Mouse (Mus musculus): ENCODE data around the gene Slc25a44.

Slc25a44 gene

DNA sequence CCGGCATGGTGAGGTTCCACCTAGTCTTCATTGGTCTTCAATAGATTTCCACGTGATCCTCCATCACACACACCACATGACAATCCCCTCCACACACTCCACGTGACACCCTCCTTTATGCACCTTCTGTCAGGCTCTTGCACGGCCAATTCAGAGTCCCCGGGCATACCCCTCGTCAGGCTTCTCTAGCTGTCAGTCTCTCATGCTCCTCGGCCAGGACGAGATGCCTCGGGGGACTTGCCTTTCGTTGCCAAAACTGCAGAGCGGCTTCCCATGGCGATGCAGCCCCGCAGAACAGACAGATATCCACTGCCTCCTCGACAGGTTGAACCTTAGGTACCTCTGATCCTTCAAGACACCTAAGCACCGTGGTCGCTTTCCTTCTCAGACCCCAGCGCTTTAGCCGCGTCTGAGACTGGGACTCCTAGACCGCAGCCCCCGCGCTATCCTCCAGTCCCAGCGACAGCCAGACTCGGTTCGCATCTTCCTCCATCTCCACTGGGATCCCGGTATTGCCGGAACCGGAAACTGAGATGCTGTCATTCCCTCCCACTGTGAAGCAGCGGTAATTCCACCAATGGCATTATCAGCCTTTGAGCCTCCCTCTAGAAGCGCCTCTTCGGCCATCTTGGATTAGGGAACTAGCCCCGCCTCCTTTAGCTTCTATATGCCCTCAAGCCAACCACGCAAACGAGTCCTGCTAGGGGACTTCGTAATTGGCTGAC is at the start of gene Slc25a44:
Gene Slc25a44 (minus strand): TSS at position 535 of the 725 bp plus-strand sequence.
- DNase-seq (ENCODE audit: low spot score), result peak; percentile 99

DNA sequence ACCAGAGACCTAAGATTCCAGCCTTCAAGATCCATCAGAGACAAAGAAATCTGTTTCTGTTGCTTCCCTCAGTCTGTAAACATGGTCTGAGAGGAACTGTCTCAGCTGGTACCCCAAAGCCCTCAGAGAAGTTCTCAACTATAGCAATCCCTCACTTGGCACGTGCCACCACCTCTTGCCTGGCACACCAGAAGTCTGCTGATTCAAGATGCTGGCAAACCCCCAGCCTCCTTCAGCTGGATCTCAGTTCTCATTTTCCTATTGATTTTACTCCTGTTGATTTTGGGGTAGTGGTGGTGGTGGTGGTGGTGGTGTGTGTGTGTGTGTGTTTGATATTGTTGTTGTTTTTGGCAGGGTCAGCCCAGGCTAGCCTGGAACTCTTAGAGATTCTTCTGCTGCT is 48.6 kb upstream of the Slc25a44 start:
- no peak for DNase-seq (ENCODE audit: low spot score)

DNA sequence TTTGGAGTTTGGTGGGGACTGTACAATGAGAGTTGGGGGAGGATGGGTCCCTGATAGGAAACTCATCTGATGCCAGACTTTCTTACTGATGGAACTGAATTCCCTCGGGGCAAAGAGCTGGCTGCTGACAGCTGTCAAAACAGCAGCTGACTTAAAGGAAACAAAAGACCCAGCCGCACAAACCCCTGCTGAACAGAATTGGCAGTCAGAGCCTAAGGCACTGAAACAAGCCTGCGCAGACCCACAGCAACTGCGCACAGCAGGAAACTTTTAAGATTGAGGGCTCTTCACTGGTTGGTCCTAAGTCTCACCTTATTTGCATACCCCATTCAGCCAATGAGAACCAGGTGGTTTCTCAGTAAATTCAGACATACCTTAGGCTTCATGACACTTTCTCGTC is 48.1 kb upstream of the Slc25a44 start:
- DNase-seq (ENCODE audit: low spot score), result peak; percentile 68

DNA sequence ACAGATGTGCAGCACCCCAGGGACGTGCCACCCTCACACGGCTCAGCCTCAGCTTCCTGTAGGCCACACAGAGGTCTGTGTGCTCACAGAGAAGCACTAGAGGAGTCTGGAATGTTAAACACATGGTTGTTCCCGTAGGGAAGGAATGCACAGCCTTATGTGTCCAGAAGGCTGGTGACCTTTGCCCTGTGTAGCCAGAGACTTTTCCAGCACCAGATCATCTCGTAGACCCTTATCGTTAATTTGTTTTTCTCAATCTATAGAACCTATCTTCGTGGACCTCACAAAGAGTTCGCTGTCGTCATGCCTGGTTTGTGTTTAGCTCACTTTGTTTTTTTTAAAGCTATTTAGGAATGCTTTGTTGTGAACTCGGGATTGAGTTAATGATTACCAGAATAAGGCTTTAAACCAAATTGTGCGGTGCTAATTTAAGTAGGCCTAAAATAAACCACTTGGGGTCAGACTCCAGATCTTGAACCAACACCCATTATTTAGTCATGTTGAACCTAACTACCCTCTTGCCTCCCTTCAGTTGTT is 46.1 kb upstream of the Slc25a44 start:
- peak; percentile 54 for DNase-seq (ENCODE audit: low spot score)

DNA sequence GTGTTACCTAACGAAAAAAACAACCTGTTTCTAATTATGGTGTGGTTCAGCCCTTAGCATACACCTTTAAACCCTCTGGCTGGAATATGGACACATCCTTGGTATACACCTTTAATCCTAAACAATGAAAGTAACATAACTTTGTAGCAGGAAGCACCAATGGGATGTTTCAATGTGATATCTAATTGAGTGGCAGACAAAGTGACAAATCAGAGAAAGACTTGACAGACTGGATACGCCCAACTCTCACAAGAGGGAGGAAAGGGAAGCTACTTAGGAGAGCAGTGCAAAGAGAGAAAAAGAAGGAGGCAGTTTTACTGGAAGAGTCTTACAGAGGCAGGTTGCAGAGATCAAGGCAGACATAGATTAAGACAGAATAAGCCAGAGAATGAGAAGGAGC is 44.5 kb upstream of the Slc25a44 start:
- no peak for DNase-seq (ENCODE audit: low spot score)

DNA sequence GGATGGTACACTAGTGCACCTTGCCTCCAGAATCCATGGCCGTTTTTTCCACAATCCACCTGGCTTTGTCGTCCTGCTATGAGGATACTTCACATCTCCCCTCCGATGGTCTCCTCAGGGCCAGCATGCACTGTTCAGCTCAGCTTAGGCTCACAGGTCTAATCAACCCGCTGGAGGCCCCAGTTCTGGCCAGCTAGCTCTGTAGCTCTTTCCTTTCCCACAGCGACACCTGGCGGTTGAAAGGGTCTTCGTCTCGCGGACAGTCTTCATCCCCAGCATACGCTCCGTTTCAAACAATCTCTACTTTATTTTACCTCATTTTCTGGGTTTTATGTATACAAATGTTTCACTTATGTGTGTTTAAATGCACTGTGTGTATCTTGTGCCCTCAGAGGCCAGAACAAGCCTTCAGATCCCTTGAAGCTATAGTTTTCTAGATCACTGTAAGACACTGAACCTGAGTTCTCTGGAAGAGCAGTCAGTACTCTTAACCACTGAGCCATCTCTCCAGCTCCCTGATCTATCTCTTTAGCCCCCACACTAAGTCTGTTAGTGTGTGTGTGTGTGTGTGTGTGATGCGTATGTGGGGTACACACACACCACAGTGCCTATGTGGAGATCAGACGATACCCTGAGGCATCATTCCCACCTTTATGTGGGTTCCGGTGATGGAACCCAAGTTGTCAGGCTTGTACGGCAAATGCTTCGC is 42.3 kb upstream of the Slc25a44 start:
- peak; percentile 94 for DNase-seq (ENCODE audit: low spot score)

DNA sequence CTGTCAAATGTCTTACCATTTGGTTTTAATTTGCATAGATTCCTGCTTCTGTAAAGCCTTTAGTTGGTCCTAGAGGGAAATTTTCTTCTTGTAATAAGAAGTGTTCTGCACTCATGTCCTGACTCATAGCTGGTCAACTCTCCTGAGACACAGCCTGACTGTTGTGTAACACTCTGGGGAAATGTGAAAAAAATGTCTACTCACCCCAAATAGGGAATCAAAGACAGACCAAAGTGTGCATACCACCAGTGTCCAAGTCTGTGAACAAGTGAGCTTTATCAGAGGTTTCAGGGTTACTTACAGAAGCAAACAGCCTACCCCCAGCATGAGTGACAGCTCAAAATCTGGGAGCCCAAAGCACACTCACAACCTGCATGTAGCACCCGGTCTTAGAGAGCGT is 40.2 kb upstream of the Slc25a44 start:
- DNase-seq (ENCODE audit: low spot score), result no peak

DNA sequence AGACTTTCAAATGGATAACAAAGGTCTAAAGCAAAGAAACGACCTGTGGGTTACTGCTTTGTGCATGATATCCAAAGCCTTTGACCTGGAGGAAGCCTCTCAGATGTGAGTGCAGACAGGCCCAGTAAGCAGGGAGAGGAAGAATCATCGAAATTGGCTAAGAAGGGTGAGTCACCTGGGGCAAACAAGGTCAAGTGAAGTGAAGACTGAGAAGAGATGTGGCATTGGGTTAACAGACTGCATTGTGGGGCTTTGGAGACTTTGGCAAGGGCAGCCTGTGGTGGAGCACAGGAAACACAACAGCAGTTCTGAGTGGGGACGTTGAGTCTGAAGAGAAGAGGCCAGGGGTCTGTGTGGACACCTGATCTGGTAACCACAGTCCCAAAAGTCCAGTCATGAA is 39.5 kb upstream of the Slc25a44 start:
- no peak for DNase-seq (ENCODE audit: low spot score)

DNA sequence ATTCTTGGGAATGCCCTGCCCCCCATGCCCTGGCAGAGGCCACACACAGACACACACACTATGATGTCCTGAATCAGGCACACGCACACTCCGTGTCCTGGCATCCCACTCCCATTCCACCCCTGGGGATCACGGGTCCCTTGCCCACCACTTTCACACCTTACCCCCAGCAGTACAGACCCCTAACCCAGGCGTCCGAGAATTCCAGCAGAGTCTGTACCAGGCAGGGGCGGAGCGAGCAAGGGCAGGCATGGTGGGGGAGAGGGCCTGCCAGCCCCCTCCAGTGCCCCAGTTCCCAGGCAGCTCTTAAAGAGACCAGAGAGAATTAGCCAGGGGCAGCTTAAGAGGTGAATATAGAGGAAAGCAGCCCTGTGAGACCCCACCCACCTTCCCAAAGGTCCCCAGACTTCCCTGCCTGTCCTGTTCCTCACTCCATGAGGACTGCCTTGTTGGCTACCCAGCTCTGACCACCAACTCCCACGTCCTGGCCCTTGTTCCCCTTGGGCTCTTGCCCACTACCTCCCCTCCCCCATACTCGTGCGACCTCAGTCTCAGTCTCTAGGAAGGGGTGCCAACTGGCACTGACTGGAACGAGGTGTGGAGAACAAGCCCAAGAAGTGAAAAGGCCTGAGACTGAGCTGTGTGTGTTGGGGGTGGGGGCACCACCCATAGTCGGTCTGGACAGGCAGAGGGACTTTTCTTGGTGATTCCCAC is 36.2 kb upstream of the Slc25a44 start, which contains the start of gene Sema4a:
Gene Sema4a (minus strand): TSS at position 200 of the 714 bp plus-strand sequence.
- DNase-seq (ENCODE audit: low spot score), result no peak

DNA sequence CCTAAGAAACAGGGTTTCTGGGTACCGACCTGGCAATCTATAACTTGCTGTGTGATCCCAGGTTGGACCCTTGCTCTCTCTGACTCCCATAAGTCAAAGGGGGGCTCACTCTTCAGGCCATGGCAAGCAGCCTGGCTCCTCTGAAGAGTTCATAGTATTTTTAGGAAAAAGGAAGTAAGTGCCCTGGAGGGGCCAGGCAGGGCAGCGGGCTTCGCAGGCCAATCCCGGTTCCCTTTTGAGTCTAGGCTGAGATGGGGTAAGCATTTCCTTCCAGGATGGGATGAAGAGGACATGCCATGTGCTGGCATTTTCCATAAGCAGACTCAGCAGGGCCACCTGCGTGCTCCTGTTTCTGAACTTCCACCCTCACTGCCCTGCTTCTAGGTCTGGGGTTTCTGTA is 35.1 kb upstream of the Slc25a44 start:
- DNase-seq (ENCODE audit: low spot score), result no peak

DNA sequence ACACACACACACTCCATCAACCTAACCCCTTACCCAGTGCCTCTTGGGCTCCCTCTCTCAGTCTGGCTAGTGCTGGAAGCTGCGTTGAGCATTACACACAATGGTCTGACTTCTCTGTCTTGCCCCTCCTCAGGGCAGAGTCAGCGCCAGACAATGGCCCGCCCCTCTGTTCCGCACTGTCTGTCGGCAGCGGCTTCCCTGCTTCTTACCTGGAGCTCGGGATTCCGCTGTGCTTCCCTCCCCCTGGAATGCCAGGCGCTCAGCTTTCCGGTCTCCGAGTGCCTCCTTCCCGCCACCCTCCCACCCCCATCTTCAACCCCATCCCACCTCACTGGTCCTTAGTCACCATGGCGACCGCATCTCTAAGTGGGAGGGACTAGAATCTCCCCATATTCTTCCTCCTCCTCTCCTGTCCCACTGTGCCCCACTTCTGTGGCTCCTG is 33.9 kb upstream of the Slc25a44 start:
- peak; percentile 42 for DNase-seq (ENCODE audit: low spot score)

DNA sequence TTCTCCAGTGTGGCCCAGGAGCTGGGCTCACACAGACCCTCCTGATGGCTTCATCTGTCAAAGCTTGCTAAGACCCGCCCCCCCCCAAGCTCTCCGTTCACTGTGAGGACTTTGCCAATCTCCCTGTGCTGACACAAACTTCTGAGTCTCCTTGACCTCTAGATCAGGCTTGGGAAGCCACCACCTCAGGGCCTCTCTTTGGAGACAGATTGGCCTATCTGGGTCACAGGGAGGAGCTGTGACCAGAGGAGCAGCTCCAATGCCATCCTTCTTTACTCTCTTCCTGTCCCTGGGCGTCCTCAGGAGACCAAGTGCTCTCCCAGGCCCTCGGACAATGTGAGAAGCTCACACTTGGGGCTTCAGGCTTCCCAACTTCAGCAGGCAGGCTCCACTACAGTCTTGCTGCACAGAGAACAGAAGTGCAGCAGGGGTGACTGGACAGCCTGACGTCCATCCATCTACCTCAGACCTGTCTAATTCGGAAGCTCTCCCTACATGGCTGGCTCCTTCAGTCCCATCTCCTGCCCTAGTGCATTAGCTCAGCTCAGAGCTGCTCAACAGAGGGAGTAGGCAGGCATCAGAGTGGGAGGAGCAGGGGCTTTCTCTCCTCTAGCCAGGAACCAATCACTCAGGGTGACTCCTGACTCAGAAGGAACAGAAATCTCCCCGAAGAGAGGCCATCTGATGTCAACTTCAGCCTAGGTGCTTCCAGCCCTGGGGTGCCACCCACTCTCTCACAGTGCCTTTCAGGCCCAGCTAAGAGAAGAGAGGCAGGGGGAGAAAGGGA is 32.0 kb upstream of the Slc25a44 start:
- DNase-seq (ENCODE audit: low spot score), result no peak

DNA sequence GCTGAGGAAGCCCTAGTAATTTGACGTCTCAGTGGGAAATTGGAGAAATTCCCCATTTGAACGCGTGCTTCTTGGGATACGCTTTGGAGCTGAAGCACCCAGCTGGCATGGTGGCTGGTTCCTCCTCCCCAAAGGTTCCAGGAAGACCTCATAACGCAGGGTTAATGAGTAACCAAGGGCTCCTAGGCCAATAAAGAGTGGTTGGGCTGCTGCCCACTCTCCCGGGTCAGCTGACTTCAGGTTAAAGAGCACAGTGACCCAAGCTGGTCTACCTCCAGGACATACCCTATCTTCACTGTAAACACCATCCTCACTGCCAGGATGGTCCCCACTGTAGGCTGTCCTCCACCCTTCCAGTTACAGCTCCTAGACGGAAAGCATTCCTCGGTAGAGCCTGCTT is 31.4 kb upstream of the Slc25a44 start:
- DNase-seq (ENCODE audit: low spot score), result no peak

DNA sequence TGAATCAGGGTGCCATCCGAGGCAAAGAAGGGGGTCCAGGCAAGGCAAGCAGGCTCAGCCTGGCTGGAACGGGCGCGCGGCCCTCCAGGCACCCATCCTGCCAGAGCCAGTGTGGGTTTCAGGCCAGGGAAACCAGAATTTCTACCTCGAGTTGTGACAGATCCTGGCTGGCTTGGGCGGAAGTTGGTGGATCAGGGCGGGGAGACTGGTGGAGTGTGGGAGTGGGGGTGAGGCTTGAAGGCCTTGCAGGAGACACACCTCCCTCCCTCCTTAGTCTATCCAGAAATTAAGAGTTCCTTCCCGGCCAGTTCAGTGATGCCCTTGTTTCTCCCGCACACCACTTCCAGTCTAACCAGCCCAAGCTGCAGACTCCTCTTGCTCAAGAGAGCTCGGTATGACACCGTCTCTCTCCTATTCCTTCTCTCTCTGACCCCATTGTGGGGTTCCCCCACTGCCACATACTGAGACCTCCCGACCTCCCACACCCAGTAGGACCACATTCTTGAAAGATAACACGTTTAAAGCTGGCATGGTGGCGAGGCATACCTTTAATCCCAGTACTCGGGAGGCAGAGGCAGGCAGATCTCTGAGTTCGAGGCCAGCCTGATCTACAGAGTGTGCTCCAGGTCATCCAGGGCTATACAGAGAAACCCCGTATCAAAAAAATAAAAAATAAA is 30.8 kb upstream of the Slc25a44 start:
- DNase-seq (ENCODE audit: low spot score), result no peak

DNA sequence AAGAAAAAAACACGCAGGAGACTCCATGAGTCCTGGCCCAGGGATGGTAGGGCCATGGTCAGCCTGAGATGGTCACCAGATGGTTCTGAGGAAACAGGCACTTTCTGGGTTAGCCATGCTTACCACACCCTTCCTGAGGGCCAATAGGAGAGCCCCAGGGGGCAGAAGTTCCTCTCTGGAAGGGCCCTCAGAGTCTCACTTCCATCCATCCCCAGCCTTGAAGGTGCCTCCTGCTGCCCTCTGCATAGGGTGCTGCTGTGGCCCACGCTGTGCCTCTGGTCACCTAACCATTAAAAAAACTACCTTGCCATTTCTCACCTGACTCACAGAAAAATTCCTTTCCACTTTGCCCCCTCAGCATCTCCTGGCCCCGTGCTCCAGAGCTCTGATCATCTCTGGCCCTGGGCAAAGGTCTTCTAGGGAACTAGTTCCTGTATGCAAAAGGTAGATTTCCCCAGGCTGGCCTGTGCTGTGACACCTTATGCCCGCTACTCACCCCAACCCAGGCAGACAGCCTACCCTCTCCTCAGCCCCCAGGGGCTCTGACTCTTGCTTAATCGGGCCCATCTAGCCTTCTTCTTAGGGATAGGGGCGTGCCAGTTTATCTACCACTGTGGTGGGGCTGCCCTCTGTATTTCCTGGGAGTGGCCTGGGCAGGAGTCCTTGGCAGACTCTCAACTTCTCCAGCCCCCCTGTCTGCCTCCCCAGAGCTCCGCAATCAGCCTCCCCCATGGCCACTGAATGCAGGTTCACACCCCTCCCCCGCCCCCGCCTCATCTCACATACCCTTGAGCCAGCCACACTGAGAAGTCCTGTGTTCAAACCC is 30.0 kb upstream of the Slc25a44 start:
- no peak for DNase-seq (ENCODE audit: low spot score)

DNA sequence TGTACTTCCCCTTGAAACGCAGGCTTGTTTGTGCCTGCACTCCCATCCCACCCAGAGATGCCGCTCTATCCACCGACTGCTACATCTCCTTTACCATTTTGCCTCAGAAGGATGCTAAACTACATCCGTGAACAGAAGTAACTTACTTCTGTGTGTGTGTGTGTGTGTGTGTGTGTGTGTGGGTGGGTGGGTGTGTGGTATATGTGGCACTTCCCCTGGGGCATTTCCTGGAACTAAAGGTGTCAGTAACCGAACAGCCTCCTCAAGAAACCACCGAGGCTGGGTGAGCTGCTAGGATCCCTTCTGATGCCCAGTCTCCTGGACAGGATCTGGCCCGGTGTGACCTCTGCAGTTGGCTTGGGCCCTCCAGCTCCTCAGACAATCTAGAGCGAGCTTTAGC is 29.0 kb upstream of the Slc25a44 start:
- DNase-seq (ENCODE audit: low spot score), result no peak

DNA sequence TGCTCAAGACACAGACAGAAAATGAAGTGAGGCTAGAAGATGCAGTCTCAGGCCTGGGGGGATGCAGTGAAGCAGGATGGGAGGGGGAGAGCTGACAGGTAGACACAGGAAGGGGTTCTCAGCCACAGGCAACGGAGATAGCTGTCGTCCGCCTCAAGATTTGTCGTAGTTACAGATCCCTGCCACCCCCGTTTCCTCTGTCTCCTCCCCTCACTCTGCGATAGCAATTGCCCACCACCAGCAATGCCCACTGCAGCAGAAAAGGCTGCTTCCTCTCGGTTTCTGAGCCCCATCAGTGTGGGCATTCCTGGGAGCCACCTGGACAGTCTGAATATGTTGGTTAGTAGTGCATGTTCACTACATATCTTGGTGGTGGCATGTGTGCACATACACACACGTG is 28.4 kb upstream of the Slc25a44 start:
- DNase-seq (ENCODE audit: low spot score), result no peak

DNA sequence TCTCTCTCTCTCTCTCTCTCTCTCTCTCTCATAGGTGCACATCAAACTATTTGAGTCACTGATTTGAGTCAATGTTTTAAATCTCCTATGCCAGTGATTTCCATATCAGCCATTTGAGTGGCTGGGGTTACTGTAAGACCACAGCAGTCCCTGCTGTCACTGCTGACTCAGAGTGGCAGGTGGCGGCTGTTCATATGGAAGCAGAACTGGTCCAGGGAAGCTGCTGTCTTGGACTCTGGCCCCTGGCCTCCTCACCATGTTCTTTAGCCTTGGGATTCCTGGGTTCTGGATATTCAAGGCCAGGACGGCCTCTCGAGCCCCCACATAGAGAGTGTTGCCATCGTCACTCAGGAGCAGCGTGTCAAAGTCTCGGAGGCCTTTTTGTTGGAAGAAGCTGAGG is 27.8 kb upstream of the Slc25a44 start:
- no peak for DNase-seq (ENCODE audit: low spot score)

DNA sequence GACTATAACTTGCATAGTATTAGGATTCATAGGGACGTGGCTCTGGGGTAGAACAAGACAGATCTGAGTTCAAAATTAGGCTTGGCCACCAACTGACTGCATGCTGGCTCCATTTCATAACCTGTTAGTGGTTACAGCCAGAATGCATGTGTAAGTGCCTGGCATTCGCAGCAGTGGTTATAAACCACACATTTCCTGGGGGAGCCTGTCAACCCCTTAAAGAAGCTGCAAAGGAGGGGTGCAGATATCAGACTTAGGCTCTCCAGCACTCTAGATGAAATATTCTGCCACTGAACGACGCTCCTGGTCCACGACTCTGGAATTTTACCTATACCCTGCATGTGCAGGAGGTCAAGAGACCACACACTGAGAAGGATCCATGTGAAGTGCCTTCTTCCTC is 27.3 kb upstream of the Slc25a44 start:
- DNase-seq (ENCODE audit: low spot score), result no peak

DNA sequence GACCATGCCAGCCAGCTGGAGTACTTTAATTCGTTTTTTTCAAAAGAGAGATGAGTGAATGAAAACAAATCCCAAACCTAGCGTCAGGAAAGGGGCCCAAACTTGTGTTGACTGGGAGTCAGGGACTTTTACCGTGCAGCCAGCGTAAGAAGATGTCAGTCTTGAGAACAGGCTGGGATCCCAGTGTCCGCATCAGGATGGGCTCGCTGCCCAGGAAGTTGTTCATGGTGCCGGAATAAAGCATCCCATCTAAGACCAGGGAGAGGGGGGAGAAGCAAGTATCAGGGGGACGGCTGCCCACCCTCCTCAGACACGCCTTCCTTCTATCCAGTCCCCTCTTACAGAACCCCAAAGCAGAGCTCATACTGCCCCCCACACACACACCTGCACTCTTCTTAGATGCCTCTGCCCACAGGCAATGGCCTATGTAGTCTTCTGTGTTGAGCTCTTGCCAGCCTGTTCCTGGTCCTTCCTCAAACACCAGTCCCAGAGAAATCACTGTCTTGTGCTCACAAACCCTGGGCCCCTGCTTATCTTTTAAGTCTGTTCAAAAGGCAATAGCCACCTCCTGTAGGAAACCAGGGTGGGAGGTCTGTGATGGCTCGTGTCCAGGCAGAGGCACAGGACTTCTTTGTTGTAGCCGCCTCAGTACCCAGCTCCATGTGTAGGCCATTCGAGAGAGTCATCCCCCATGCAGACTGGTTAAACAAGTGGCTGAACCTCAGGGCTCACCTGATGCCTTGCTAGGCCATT is 25.6 kb upstream of the Slc25a44 start:
- no peak for DNase-seq (ENCODE audit: low spot score)
